Mouse (Mus musculus) small intestine, adult 2 months (tissue): Measurements from ENCODE around the gene Impg1. TPM values are rescaled to one million over a fixed set of nuclear protein-coding genes. Genes with fewer than 3 reads are reported as not detected.
"Not testable (repeated sequence)": the region's sequence is repeated elsewhere in the genome, so short reads cannot be mapped to it uniquely, and the experiment has no call there.

Experiments
- H3K27ac ChIP-seq: fragments of 200-500 bp; 2 replicates; pipeline ENCODE4 v1.5.1; 2012; ENCODE audit warnings: low read depth, low read length, control low read depth, inconsistent platforms; ENCODE audit not compliant: insufficient read depth
- H3K27me3 ChIP-seq: fragments of 200-500 bp; 2 replicates; pipeline ENCODE4 v1.6.1; 2012; ENCODE audit warnings: mild to moderate bottlenecking, moderate library complexity, low read length, inconsistent platforms; ENCODE audit not compliant: control insufficient read depth, insufficient read depth
- H3K36me3 ChIP-seq: fragments of 200-500 bp; 2 replicates; pipeline ENCODE4 v1.6.1; 2012; ENCODE audit warnings: mild to moderate bottlenecking, low read length, control low read depth, inconsistent platforms; ENCODE audit not compliant: control insufficient read depth, insufficient read depth
- H3K4me1 ChIP-seq: fragments of 200-500 bp; 2 replicates; pipeline ENCODE4 v1.6.1; 2012; ENCODE audit warnings: low read length, inconsistent platforms, mixed read lengths; ENCODE audit not compliant: control insufficient read depth, insufficient read depth, insufficient read length
- H3K4me3 ChIP-seq: fragments of 200-500 bp; 2 replicates; pipeline ENCODE4 v1.5.1; 2012; ENCODE audit warnings: low read depth, mild to moderate bottlenecking, control low read depth, inconsistent platforms, low read length, moderate library complexity
- CTCF ChIP-seq: fragments of 200-500 bp; IDR thresholded peaks from 2 replicates; pipeline ENCODE4 v1.5.1; 2012; ENCODE audit warnings: low read depth, mild to moderate bottlenecking, control low read depth, inconsistent platforms, low read length, moderate library complexity, mixed read lengths; ENCODE audit not compliant: insufficient replicate concordance, insufficient read length; ENCODE audit errors: extremely low read depth
- POLR2A ChIP-seq: fragments of 200-500 bp; IDR thresholded peaks from 2 replicates; pipeline ENCODE4 v1.6.1; 2012; ENCODE audit warnings: low read depth, mild to moderate bottlenecking, control low read depth, inconsistent platforms, low read length, moderate library complexity
- WGBS: fragments of 180-500 bp; shearing (Covaris S2); methylation state at CpG from one replicate; pipeline ENCODE4 v1.1.7; 2018; 5-methylcytosine and 5-hydroxymethylcytosine counted together
- polyA plus RNA-seq: library from polyadenylated mRNA; depleted of rRNA; stranded (reverse); fragments of >200 nt; gene quantifications from 2 replicates; pipeline ENCODE4 v1.2.3, GENCODE M21; 2012

Gene Impg1
- polyA plus RNA-seq, 1 experiment = not detected

DNA sequence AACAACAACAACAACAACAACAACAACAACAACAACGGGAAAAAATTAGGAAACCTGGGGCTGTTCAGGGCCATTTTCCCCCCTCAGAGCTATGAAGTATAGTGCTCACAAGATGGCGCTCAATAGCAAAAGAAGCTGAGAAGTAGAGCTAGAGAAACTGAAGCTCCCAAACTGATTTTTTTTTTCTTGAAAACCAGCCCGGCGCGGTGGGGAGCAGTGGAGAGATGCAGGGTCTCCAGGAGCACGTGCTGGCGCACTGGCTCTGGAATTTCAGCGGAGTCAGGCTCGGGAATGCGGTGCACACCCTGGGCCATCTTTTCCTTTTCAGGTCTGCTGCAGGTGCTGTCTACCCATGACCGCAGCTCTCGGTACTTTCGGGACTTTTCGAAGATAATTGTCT, 133.1 kb downstream of the Impg1 start:
- WGBS = 21% methylated on average over 14 of the region's 14 CpGs
- H3K27me3 ChIP-seq = no peaks in the 10 kb centered on the region
- peaks cover 5% of the 10 kb centered on the region for H3K4me1 ChIP-seq
- no peak for TF ChIP-seq POLR2A
- TF ChIP-seq CTCF = peak; percentile 43; the same call in 1 of the 2 replicates
- H3K27ac ChIP-seq = no peak overlapping the region
- H3K4me3 ChIP-seq = peak overlapping the region; percentile 53
- no peaks in the 10 kb centered on the region for H3K36me3 ChIP-seq

DNA sequence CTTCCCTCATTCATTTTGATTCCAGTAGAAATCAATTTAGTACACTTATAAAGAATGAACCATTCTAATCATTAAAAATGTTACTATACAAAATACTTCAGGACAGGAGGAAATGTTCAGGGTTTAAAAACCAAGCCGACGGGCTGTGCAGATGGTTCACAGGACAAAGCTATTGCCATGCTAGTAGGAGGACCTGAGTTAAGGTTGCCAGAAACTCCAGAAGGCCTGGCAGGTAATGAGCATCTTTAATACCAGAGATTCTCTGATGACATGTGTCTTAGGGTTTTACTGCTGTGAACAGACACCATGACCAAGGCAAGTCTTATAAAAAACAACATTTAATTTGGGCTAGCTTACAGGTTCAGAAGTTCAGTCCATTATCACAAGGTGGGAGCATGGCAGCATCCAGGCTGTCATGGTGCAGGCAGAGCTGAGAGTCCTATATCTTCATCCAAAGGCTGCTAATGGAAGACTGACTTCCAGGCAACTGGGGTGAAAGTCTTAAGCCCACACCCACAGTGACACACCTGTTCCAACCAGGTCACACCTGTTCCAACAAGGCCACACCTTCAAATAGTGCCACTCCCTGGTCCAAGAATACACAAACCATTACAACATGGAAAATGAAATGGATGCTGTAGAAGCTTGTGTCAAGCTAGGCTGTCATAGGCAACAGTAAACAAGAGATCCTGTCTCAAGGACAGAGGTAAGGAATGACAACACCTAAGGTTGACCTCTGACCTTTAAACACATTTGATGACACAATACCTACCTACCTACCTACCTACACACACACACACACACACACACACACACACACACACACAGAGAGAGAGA, 144.0 kb downstream of the Impg1 start:
- WGBS = 98% methylated on average over 2 of the region's 2 CpGs
- not testable (repeated sequence) for H3K27me3 ChIP-seq

DNA sequence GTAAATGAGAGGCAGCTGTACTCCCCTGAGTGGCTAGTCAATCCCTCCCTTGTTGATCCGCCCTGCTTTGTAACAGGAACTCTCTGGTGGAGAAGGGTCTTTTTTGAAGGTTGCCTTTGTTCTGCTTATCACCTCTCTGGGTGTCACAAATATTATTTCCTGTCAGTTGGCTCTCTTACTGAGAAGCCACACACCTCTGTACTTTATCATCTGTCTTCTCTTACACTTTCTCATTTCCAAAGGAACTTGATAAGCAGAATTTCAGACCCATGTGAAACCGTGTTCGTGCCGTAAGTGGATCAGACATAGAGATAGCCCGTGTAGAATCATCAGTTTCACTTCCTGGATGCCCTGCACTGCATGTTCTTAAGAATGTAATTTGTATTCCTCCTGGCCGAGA, 147.3 kb downstream of the Impg1 start:
- Histone ChIP-seq H3K27ac (no peak overlapping the region), H3K27me3 (no peaks in the 10 kb centered on the region), H3K36me3 (0 out of 2 replicates have a peak, but pooled peaks cover 1% of the 10 kb centered on the region), H3K4me1 (peaks cover 3% of the 10 kb centered on the region; the same call in 1 of the 2 replicates), H3K4me3 (no peak overlapping the region)
- WGBS = 34% methylated on average over 6 of the region's 6 CpGs
- TF ChIP-seq POLR2A (no peak), CTCF (no peak)

More for the DNA sequence above, 144.0 kb downstream of the Impg1 start:
- peak overlapping the region; percentile 22; the same call in 1 of the 2 replicates for H3K27ac ChIP-seq
- H3K4me1 ChIP-seq, H3K4me3 ChIP-seq, H3K36me3 ChIP-seq: not testable (repeated sequence)

DNA sequence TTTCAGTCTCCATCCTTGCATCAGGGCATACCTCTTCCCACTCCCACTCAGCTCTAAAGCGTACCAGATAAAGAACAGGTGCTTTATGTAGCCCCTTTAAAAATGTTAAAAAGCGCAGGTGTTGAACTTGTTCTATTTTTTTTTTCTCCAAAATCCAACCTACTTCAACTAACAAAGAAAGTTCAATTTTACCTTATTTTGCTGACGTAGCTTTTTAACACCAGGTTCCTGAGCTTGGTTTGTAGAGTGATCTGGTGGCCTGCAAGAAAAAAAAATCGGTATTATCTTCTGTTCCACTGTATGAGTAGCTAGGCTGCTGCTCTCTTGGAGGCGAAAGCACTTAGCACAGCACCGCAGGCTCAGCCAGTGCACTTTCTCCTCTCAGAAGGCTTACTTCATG, 149.4 kb downstream of the Impg1 start:
- Histone ChIP-seq H3K4me3 (no peak overlapping the region), H3K27me3 (no peaks in the 10 kb centered on the region), H3K4me1 (no peaks in the 10 kb centered on the region), H3K27ac (no peak overlapping the region), H3K36me3 (0 out of 2 replicates have a peak, but pooled peaks cover 4% of the 10 kb centered on the region)
- TF ChIP-seq CTCF (no peak), POLR2A (no peak)
- whole genome bisulfite sequencing = 94% methylated on average over 6 of the region's 6 CpGs

DNA sequence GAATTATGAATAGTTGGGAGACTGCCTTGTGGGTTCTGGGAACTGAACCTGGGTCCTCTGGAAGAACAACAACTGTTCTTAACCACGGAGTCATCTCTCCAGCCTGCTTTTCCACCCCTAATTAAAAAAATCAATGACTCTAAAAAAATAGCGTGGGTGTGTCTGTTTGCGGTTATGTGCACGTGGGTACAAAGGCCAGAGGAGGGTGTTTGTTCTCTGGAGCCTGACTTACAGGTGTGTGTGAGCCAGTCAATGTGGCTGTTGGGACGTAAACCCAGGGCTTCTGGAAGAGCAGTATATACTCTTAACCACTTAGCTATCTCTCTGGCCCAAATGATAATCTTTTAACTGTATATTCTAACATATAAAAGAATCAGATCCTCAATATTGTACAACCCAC, 151.7 kb downstream of the Impg1 start:
- H3K27me3 ChIP-seq = no peaks in the 10 kb centered on the region
- H3K4me3 ChIP-seq = no peak overlapping the region
- 37% methylated on average over 5 of the region's 5 CpGs for WGBS
- no peaks in the 10 kb centered on the region for H3K4me1 ChIP-seq
- no peak overlapping the region for H3K27ac ChIP-seq
- TF ChIP-seq CTCF (no peak), POLR2A (no peak)
- peaks cover 17% of the 10 kb centered on the region for H3K36me3 ChIP-seq

DNA sequence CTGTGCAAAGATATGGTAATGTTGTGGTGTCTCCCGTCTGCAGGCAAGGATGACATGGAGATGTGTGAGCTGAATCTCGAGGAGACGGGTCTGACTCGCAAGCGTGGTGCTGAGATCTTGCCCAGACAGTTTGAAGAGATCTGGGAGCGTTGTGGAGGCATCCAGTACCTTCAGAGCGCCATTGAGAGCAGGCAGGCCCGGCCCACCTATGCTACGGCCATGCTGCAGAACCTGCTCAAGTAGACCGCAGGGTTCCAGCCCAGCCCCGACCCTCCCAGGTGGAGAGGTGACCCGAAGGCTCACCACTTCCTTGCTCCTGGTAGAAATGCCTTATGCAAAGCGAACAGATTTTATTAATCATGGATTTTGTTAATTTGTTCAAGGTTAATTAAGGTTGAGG, 157.7 kb downstream of the Impg1 start:
- no peak overlapping the region for H3K4me3 ChIP-seq
- H3K4me1 ChIP-seq = no peaks in the 10 kb centered on the region
- no peaks in the 10 kb centered on the region for H3K27me3 ChIP-seq
- H3K27ac ChIP-seq = no peak overlapping the region
- WGBS = 92% methylated on average over 13 of the region's 13 CpGs
- peaks cover 44% of the 10 kb centered on the region for H3K36me3 ChIP-seq
- TF ChIP-seq POLR2A (no peak), CTCF (no peak)

DNA sequence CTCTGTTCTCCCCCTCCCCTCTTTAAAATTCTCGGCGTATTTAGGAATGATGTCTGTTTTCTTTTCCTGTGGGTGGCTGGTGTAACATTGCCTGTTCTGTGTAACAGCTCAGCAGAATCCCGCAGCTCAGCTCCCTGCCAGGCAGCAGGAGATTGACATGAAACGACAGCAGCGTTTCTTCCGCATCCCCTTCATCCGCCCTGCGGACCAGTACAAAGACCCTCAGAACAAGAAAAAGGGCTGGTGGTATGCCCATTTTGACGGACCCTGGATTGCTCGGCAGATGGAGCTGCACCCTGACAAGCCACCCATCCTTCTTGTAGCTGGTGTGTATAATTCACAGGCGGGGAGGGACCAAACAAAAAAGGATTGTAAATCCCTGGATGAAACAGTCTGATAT, 158.4 kb downstream of the Impg1 start:
- Histone ChIP-seq H3K4me3 (no peak overlapping the region), H3K27ac (no peak overlapping the region), H3K36me3 (peaks cover 45% of the 10 kb centered on the region), H3K27me3 (no peaks in the 10 kb centered on the region), H3K4me1 (no peaks in the 10 kb centered on the region)
- 90% methylated on average over 11 of the region's 11 CpGs for WGBS
- no peak for TF ChIP-seq POLR2A
- TF ChIP-seq CTCF = no peak

DNA sequence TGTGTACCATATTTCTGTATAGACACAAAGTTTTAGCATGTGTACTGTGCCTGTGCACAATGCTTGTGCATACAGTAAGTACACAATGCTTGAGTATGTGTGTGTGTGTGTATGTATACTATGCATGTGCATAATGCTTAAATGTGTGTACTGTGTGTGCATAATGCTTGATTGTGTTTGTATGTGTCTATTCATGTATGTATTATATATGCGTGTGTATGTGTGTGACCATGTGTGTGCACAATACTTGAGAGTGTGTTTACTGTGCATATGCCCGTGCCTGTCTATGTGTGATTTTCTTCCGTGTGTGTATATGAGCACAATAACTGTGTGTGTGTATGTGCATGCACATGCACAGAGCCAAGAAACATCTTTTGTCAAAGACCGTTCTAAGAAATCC, 158.9 kb downstream of the Impg1 start:
- WGBS = 91% methylated on average over 4 of the region's 4 CpGs
- Histone ChIP-seq H3K27ac (no peak overlapping the region), H3K4me1 (no peaks in the 10 kb centered on the region), H3K27me3 (no peaks in the 10 kb centered on the region), H3K4me3 (no peak overlapping the region), H3K36me3 (peaks cover 47% of the 10 kb centered on the region)
- TF ChIP-seq CTCF = no peak
- TF ChIP-seq POLR2A = no peak
